Mouse (Mus musculus): Measurements from ENCODE around the gene Gpc5. TPM values are rescaled to one million over a fixed set of nuclear protein-coding genes. Genes with fewer than 3 reads are reported as not detected.
A peak's percentile ranks its signal among the peaks of the same experiment; 100 is the strongest.

The Gpc5 gene
- total and polyA plus RNA-seq, 2 experiments from 2014 or later: 8.2 to 8.7 TPM

DNA sequence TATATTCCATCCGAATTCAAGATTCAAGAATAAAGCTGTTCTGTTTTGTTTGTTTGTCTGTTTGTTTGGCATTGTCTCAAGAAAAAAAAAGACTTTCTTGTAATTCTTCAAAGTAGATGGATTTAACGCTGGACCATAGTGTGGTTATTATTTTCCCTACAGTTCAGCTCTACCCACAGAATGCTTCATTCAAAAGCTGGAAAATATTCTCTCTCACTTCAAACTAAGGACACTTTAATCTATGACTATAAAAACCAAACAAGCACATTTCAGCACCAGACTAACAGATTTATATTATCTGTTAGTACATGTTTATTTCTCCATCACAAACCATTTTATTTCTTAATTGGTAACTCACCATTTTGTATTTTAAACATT is 489.2 kb downstream of the Gpc5 start:
- no peak overlapping the region for H3K4me3 ChIP-seq (ENCODE audit: low read depth, low read length)
- H3K4me2 ChIP-seq (ENCODE audit: low read depth): no peak overlapping the region
- 86% methylated on average over 2 of the region's 2 CpGs for WGBS
- H3K27ac ChIP-seq (ENCODE audit: low read depth, low read length): no peak overlapping the region
- no peaks in the 10 kb centered on the region for H3K36me3 ChIP-seq (ENCODE audit: insufficient read depth)
- no peaks in the 10 kb centered on the region for H3K4me1 ChIP-seq (ENCODE audit: insufficient read depth)
- no peak for DNase-seq
- H3K9me3 ChIP-seq (ENCODE audit: low read length): no peaks in the 10 kb centered on the region
- H3K9ac ChIP-seq: no peak overlapping the region
- ATAC-seq: no peak
- no peaks in the 10 kb centered on the region for H3K27me3 ChIP-seq (ENCODE audit: insufficient read depth, low read length)
- TF ChIP-seq CTCF (IDR thresholded peaks at IDR 0.05; ENCODE audit: low read depth): no peak

DNA sequence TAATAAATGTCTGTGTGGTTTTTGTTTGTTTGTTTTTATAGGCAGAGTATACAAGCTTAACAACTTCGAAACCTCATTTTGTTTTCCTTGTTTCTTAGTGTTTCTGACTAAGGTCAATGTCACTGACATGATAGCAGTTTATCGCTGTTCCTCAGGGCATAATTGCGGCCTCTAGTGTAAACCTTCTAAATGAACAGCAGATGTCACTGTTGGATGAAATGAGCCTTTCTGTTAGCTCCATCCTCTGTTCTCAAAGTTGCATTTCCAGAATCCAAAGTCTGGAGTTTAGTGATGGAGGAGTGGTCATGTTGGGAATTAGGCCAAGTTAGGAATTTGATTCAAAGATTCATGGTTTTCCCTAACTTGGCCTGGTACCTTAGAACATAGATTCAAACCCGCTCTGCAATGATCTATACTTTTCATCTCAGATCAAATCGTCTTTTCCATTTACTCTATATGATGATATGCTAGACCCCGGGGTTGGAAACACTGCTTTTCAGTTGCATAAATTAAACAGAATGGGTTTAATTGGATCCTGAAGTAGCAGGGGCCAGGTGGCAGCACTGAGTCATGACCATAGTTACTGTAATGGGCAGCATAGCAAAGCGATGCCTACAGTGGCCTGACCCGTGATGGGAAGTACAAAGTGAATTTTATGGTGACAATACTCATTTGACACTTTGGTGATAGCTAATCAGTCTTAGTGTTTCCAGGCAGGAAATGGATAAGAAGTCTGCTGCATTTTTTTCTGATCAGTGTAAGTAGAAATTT is 508.4 kb downstream of the Gpc5 start:
- Histone ChIP-seq H3K4me2 (ENCODE audit: low read depth) (no peak overlapping the region), H3K27ac (ENCODE audit: low read depth, low read length) (no peak overlapping the region), H3K27me3 (ENCODE audit: insufficient read depth, low read length) (no peaks in the 10 kb centered on the region), H3K4me3 (ENCODE audit: low read depth, low read length) (no peak overlapping the region), H3K36me3 (ENCODE audit: insufficient read depth) (no peaks in the 10 kb centered on the region), H3K9me3 (ENCODE audit: low read length) (no peaks in the 10 kb centered on the region), H3K9ac (no peak overlapping the region), H3K4me1 (ENCODE audit: insufficient read depth) (no peaks in the 10 kb centered on the region)
- DNase-seq: peak; percentile 70
- TF ChIP-seq CTCF (IDR thresholded peaks at IDR 0.05; ENCODE audit: low read depth): peak; percentile 77
- WGBS: 69% methylated on average over 8 of the region's 8 CpGs
- peak; percentile 65; the same call in 1 of the 2 replicates for ATAC-seq

DNA sequence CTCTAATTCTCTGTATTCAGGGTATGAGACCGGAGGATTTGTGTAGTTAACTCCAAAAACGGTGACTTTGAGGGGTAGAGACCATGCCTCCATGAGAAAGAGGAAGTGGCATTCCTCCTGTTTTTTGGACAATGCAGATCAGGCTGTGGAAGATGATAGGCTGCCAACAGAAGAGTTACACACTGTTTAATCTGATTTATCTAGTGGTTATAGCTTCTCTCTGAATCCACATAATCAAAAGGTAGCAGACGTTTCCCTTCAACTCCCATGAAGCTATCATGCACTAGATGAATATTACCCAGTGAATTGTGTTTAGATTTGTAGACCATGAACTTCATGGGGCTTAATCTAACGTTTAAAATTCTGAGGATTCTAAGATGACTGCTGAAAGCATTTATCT is 522.1 kb downstream of the Gpc5 start:
- Histone ChIP-seq H3K4me1 (ENCODE audit: insufficient read depth) (no peaks in the 10 kb centered on the region), H3K36me3 (ENCODE audit: insufficient read depth) (no peaks in the 10 kb centered on the region), H3K4me2 (ENCODE audit: low read depth) (no peak overlapping the region), H3K27ac (ENCODE audit: low read depth, low read length) (no peak overlapping the region), H3K9me3 (ENCODE audit: low read length) (no peaks in the 10 kb centered on the region), H3K27me3 (ENCODE audit: insufficient read depth, low read length) (no peaks in the 10 kb centered on the region), H3K4me3 (ENCODE audit: low read depth, low read length) (no peak overlapping the region), H3K9ac (no peak overlapping the region)
- ATAC-seq: no peak
- 86% methylated on average over 4 of the region's 4 CpGs for WGBS
- no peak for TF ChIP-seq CTCF (IDR thresholded peaks at IDR 0.05; ENCODE audit: low read depth)
- DNase-seq: no peak

DNA sequence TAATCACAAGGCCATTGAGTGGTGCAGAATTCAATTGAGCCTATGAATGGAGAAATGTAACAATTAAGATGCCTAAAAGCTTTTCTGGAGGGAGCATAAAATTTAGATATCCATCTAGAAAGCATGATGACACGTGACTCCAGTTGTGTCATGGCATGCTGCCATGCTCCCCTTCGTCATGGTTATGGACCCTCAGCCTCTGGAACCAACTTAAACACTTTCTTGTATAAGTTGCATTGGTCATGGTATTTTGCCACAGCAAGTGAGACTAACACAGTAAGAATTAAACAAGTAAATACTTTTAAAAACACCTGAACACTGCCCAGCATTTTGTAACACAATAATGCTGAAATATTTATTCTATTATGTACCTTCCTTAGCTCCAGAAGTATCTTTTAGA is 524.3 kb downstream of the Gpc5 start:
- H3K27me3 ChIP-seq (ENCODE audit: insufficient read depth, low read length): no peaks in the 10 kb centered on the region
- H3K4me1 ChIP-seq (ENCODE audit: insufficient read depth): no peaks in the 10 kb centered on the region
- WGBS: 35% methylated on average over 2 of the region's 2 CpGs
- no peak for TF ChIP-seq CTCF (IDR thresholded peaks at IDR 0.05; ENCODE audit: low read depth)
- ATAC-seq: no peak
- no peak overlapping the region for H3K4me3 ChIP-seq (ENCODE audit: low read depth, low read length)
- DNase-seq: no peak
- H3K36me3 ChIP-seq (ENCODE audit: insufficient read depth): no peaks in the 10 kb centered on the region
- no peak overlapping the region for H3K9ac ChIP-seq
- H3K27ac ChIP-seq (ENCODE audit: low read depth, low read length): no peak overlapping the region
- no peaks in the 10 kb centered on the region for H3K9me3 ChIP-seq (ENCODE audit: low read length)
- H3K4me2 ChIP-seq (ENCODE audit: low read depth): no peak overlapping the region

DNA sequence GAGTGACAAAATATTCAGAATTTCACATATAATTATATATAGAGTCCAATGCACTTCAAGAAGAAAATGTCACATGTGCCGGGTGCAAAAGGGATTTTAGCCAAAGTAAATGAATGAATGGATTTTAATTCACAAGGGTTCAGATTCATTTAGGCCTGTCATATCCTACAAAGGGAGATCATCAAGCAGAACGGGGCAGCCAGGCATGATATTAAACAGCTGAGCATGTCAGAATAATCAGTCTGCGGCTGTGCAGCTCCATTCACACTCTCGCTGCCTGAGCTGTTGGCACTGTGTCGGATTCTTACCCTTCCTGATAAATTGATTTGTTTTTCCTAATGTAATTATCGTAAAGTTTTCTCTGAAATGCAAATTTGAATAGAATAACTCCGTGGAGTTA is 524.8 kb downstream of the Gpc5 start:
- no peaks in the 10 kb centered on the region for H3K27me3 ChIP-seq (ENCODE audit: insufficient read depth, low read length)
- DNase-seq (peak; percentile 17), ATAC-seq (peak; percentile 69)
- no peak for TF ChIP-seq CTCF (IDR thresholded peaks at IDR 0.05; ENCODE audit: low read depth)
- no peak overlapping the region for H3K27ac ChIP-seq (ENCODE audit: low read depth, low read length)
- H3K36me3 ChIP-seq (ENCODE audit: insufficient read depth): no peaks in the 10 kb centered on the region
- 19% methylated on average over 7 of the region's 7 CpGs for WGBS
- no peak overlapping the region for H3K4me3 ChIP-seq (ENCODE audit: low read depth, low read length)
- no peak overlapping the region for H3K9ac ChIP-seq
- no peaks in the 10 kb centered on the region for H3K9me3 ChIP-seq (ENCODE audit: low read length)
- H3K4me2 ChIP-seq (ENCODE audit: low read depth): no peak overlapping the region
- H3K4me1 ChIP-seq (ENCODE audit: insufficient read depth): no peaks in the 10 kb centered on the region

DNA sequence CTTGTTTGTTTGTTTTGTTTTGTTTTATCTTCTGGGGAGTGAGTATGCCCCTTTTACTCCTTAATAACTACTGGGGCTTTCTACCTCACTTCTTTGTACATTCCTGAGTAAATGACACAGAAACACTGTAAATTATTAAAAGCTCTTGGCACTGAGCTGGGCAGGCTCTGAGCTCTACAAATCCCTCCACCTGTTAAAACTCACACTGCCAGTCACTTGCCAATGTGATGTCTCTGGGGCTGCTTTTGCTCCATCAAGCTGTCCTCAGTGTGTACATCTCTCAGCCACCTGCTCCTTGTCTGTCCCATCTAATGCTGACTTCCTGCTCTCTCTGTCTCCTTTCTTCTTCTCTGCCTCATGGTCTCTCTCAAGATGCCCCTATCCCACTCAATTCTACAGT is 528.5 kb downstream of the Gpc5 start:
- no peaks in the 10 kb centered on the region for H3K36me3 ChIP-seq (ENCODE audit: insufficient read depth)
- no peak overlapping the region for H3K27ac ChIP-seq (ENCODE audit: low read depth, low read length)
- DNase-seq (no peak), ATAC-seq (no peak)
- no peaks in the 10 kb centered on the region for H3K27me3 ChIP-seq (ENCODE audit: insufficient read depth, low read length)
- no peak overlapping the region for H3K4me3 ChIP-seq (ENCODE audit: low read depth, low read length)
- H3K4me2 ChIP-seq (ENCODE audit: low read depth): no peak overlapping the region
- H3K4me1 ChIP-seq (ENCODE audit: insufficient read depth): no peaks in the 10 kb centered on the region
- no peak for TF ChIP-seq CTCF (IDR thresholded peaks at IDR 0.05; ENCODE audit: low read depth)
- H3K9me3 ChIP-seq (ENCODE audit: low read length): no peaks in the 10 kb centered on the region
- H3K9ac ChIP-seq: no peak overlapping the region

DNA sequence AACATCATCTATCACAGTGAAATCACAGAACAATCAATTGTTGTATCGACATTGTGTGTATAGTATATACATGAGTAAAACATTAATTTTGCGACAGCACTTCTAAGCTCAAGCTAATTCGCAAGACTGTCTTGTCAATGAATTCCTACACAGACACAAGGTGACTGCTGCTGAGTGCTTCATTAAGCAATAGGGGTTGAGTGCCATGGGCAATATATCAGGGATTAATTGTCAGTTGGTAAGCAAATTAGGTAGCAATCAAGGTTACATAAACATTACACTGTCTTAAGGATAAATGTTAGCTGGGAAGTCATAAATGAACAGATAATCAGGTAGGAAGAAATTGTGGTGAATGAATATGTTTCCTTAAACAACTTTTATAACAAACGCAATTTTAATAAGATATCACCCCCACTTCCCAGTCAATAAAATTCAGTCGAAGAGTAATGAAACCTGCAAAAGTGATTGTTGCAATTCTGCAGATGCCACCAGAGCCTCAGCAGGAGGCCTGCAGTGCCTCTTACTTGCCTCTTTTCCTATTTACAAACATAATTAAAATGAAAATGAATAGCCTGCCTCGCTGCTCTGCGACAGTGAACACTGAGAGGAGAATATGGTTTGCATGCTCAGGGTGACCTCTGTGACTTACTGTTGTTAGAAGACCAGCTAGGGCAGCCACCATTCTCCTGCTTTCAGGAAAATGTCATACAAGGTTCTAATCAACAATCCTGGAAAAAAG is 539.3 kb downstream of the Gpc5 start:
- DNase-seq (no peak), ATAC-seq (no peak)
- no peaks in the 10 kb centered on the region for H3K36me3 ChIP-seq (ENCODE audit: insufficient read depth)
- no peak for TF ChIP-seq CTCF (IDR thresholded peaks at IDR 0.05; ENCODE audit: low read depth)
- no peaks in the 10 kb centered on the region for H3K27me3 ChIP-seq (ENCODE audit: insufficient read depth, low read length)
- WGBS: 72% methylated on average over 7 of the region's 7 CpGs
- no peak overlapping the region for H3K4me2 ChIP-seq (ENCODE audit: low read depth)
- no peak overlapping the region for H3K27ac ChIP-seq (ENCODE audit: low read depth, low read length)
- H3K4me3 ChIP-seq (ENCODE audit: low read depth, low read length): no peak overlapping the region
- no peaks in the 10 kb centered on the region for H3K9me3 ChIP-seq (ENCODE audit: low read length)
- no peak overlapping the region for H3K9ac ChIP-seq
- no peaks in the 10 kb centered on the region for H3K4me1 ChIP-seq (ENCODE audit: insufficient read depth)

Data from forebrain, postnatal 0 days (tissue).